Mouse (Mus musculus) bone marrow, adult 2 months (tissue): ENCODE results near the gene Pax2. TPM values are rescaled to one million over a fixed set of nuclear protein-coding genes. Genes with fewer than 3 reads are reported as not detected.
A peak's percentile ranks its signal among the peaks of the same experiment; 100 is the strongest.

ENCODE experiments used
- H3K27ac ChIP-seq: fragments of 200-500 bp; 2 replicates; pipeline ENCODE4 v1.5.1; 2012; ENCODE audit warnings: low read depth, mild to moderate bottlenecking, control low read depth, inconsistent platforms, low read length; ENCODE audit not compliant: control insufficient read depth, poor library complexity, insufficient read depth
- H3K4me1 ChIP-seq: fragments of 200-500 bp; 2 replicates; pipeline ENCODE4 v1.6.1; 2011; ENCODE audit warnings: low read length; ENCODE audit not compliant: control insufficient read depth, insufficient read depth
- H3K4me3 ChIP-seq: fragments of 200-500 bp; replicated peaks from 2 replicates; pipeline ENCODE3; 2011; ENCODE audit warnings: mild to moderate bottlenecking, low read depth, low read length, control low read depth; ENCODE audit not compliant: control insufficient read depth
- CTCF ChIP-seq: fragments of 200-500 bp; IDR thresholded peaks from 2 replicates; pipeline ENCODE4 v1.5.1; 2011; ENCODE audit warnings: low read length, control low read depth; ENCODE audit not compliant: control insufficient read depth, insufficient read depth
- POLR2A ChIP-seq: fragments of 200-500 bp; IDR thresholded peaks from 2 replicates; pipeline ENCODE4 v1.6.1; 2011; ENCODE audit warnings: low read depth, mild to moderate bottlenecking, control low read depth, low read length, borderline replicate concordance; ENCODE audit not compliant: control insufficient read depth
- WGBS: fragments of 180-500 bp; shearing (Covaris S2); methylation state at CpG from one replicate; pipeline ENCODE4 v1.1.7; 2018; 5-methylcytosine and 5-hydroxymethylcytosine counted together
- polyA plus RNA-seq: library from polyadenylated mRNA; stranded (reverse); fragments of >200 nt; gene quantifications from 2 replicates; pipeline ENCODE4 v1.2.4, GENCODE M21; 2011; ENCODE audit warnings: low replicate concordance; ENCODE audit not compliant: missing spikeins, insufficient read depth, insufficient read length

The Pax2 gene
- polyA plus RNA-seq, 1 experiment: not detected

DNA sequence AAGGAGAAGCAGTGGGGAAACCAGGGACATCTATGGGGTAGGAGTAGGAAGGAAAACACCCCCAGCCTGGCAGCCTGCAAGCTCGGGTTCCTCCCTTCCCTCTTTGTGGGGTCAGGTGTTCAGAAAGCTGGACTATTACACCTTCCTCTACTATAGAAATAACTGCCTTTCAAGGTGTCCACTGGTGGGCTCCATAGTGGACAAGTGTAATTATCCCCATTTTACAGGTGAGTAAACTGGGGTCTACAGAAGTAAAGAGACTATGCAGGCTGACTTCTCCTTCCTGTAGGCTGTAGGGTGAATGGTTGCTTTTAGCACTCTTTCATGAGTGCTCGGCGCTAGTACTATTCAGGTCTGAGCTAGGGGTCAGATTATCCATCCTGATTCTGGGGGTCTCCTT, 4.3 kb upstream of the Pax2 start:
- no peaks in the 10 kb centered on the region for H3K4me1 ChIP-seq
- no peak overlapping the region for H3K27ac ChIP-seq
- WGBS: 8% methylated on average over 3 of the region's 3 CpGs
- no peak overlapping the region for H3K4me3 ChIP-seq
- TF ChIP-seq POLR2A (no peak), CTCF (no peak)

DNA sequence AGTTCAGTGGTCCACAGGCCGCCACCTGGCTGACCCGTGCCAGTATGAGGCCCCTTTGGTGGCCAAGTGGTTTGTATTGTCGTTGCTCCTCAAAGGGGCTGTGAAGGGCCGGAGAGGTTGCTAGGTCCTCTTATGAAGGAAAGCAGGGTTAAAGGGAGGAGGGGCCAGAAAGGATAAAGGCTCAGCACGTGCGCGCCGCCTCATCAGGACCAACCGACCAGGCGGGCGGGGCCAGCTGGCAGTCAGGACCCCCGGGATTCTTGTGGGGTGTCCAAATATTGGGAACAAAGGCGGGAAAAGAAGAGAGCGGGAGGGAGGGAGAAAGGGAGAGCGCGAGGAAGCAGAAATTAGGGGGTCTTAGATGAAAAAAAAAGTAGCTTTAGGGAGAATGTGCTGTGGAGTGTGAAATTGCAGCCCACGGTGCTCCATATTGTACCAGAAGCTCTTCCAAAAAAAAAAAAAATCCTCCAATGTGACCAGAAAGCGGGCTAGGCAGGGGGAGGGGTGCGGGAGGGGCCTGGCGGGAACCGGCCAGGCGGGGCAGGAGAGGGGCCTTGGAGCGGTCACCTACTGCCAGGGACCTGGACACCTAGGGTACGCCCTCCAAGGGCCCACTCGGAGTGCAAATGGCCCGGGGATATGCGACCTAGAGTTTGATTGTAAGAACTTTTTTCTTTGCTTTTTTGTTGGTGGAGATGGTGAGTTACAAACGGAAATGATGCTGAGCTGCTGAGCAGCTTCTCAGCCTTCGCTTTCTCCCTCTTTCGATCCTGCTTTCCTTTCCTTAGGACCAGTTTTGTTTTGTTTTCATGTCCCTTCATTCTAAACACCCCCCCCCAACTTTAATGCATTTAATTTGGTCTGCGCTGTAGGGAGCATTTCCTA, 3.5 kb upstream of the Pax2 start:
- Histone ChIP-seq H3K4me3 (no peak overlapping the region), H3K27ac (no peak overlapping the region; the same call in 1 of the 2 replicates), H3K4me1 (no peaks in the 10 kb centered on the region)
- no peak for TF ChIP-seq POLR2A
- TF ChIP-seq CTCF: no peak
- WGBS: 10% methylated on average over 31 of the region's 31 CpGs

DNA sequence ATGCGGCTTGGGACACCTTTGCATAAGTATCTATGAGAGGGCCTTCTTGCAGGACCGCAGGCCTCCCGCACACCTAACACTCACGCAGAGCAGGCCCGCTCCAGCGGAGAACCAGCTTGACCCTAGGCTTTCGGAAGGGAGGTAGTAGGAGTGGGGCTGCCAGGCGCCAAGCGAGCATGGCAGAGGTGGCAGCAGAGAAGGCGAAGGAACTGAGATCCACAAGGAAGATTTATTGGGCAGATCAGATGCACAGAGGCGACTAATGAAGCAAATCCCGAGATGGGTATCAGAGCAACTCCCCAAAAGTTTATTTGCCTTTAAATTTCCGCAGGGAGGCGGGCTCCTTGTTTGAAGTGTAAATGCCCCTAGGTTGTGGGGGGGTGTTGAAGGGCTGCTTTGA, 2.5 kb upstream of the Pax2 start:
- Histone ChIP-seq H3K4me3 (no peak overlapping the region), H3K27ac (no peak overlapping the region), H3K4me1 (no peaks in the 10 kb centered on the region)
- no peak for TF ChIP-seq CTCF
- 12% methylated on average over 14 of the region's 14 CpGs for WGBS

DNA sequence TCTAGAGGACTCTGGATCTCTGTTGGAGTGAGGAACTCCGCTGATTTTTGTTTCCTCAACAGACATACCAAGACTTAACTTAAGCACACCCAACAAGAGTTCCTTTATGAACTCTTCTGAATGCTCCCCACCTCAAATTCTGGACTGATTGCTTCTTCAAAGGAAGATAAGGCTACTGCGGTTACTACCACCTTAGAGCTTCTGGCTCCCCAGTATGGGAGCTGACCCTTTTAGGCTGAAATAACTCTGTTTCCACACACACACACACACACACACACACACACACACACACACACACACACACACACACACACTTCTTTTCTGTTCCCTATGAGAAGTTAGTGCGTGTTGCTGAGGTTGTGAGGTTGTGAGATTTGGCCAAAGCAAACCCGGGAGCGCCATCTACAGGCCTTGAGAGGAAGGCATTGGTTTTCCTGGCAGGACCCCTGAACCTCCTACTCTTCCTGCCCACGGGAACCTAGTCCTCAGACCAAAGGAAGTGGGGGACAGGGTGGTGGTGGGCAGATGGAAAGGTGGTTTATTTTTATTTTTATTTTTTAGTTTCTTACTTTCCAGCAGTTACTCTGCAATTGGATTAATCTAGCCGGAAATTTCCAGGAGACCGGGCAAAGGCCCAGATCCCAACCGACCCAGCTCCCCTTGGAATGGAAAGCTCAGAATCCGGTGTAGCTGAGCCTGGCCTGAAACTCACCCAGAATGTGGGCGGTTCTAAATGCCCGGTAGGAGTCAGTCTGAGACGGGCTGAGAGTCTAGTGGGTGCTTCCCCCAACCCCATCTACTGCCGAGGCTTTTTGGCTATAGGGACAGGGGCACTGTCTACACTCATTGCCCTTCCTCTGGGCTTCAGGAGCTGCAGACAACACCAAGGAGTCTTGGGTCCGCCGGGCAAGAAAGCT, 1.1 kb upstream of the Pax2 start:
- no peak overlapping the region for H3K27ac ChIP-seq
- WGBS: 5% methylated on average over 16 of the region's 16 CpGs
- no peak for TF ChIP-seq POLR2A
- TF ChIP-seq CTCF: peak; percentile 53
- H3K4me1 ChIP-seq: no peaks in the 10 kb centered on the region
- H3K4me3 ChIP-seq: no peak overlapping the region

DNA sequence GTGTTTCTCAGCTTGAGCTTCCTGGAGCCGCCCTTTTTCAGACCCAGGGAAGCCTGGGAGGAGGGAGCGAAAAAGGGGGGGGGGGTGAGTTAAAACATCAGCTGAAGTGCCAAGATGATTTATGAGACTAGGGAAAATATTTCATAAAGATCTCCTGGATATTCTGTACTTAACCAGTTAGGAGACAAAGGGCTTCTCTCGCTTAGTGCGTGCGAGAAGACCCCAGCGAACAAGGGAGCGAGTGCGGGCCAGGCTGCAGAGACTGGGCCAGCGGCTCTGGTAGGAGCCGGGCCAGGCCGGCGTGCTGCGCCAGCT, 510 bp upstream of the Pax2 start:
- H3K27ac ChIP-seq: no peak overlapping the region
- H3K4me1 ChIP-seq: no peaks in the 10 kb centered on the region
- TF ChIP-seq POLR2A (no peak), CTCF (no peak)
- WGBS: 6% methylated on average over 13 of the region's 13 CpGs
- no peak overlapping the region for H3K4me3 ChIP-seq

DNA sequence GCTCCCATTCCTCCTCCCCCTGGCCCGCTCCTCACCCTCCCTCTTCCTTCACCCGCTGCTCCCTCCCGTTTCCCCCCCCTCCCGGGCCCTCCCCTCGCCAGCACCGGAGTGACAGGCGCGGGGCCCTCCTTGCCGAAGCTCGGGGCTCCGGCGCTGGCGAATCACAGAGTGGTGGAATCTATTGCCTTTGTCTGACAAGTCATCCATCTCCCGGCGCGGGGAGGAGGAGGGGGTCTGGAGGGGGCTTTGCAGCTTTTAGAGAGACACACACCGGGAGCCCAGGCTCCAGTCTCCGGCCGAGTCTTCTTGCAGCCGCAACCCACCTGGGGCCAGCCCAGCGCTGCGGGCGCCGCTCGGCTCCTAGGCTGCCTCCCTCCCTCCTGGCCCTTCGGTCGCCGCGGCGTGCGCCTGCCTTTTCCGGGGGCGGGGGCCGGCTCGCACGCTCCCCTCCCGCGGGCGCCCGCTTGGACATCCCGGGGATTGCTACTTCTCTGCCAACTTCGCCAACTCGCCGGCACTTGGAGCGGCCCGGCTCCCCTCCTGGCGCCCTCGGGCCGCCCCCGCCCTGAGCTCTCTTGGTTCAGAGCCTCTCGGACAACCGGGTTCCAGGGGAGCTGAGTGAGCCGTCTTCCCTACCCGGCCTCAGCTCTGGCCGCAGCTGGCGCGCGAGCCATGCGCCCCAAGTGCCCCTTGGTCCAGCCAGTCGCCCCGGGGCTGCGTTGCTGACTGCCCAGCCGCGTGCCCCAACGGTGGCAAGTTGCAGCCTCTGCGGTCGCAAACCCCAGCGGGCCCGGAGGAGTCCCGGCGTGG, 781 bp downstream of the Pax2 start:
- under 1% methylated on average over 70 of the region's 71 CpGs for WGBS
- Histone ChIP-seq H3K4me1 (no peaks in the 10 kb centered on the region), H3K27ac (no peak overlapping the region), H3K4me3 (no peak overlapping the region)
- TF ChIP-seq POLR2A (no peak), CTCF (no peak)

DNA sequence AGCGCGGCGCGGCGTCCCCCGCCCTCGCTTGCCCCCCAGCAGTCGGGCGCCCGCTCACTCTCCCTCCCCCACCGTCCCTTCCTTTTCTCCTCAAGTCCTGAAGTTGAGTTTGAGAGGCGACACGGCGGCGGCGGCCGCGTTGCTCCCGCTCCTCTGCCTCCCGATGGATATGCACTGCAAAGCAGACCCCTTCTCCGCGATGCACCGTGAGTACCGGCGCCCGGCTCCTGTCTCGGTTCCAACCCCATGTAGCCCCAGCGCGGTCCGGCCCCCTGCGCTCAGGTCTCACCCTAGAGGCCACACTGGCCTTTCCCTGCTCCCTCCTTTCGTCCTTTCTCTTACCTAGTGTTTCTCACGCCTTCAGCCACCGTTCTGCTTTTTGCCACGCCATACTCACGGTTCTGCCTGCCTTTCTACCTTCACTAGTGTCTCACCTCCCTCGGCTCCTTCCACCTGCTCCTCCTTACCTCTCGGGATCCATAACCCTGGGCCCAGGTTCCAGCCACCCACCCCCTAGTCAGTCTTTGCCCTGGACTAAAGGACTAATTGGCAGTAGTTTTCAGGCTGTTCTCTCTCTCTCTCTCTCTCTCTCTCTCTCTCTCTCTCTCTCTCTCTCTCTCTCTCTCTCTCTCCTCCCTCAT, 1.5 kb downstream of the Pax2 start:
- TF ChIP-seq CTCF (no peak), POLR2A (no peak)
- H3K4me3 ChIP-seq: no peak overlapping the region
- H3K27ac ChIP-seq: no peak overlapping the region
- WGBS: 2% methylated on average over 38 of the region's 38 CpGs
- no peaks in the 10 kb centered on the region for H3K4me1 ChIP-seq

DNA sequence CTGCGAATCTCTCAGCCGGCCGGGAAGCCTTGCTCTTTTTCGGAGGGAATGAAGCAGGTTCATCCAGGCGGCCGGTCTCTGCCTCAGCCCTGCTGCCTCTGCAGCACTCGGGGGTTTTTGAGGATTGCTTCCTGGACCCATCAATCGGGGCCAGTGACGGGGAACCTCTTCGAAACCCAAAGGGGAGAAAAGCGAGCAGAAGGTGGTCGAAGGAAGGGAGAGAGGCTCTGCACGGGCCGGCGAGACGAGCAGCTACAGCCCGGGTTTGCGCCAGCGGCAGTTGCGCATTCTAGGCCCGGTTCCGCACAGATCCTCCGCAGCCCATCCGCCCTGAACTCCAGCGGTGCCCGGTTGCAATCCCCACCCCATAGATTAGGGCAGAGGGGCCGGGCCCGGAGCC, 3.0 kb downstream of the Pax2 start:
- TF ChIP-seq POLR2A (no peak), CTCF (no peak)
- Histone ChIP-seq H3K4me3 (no peak overlapping the region), H3K4me1 (no peaks in the 10 kb centered on the region), H3K27ac (no peak overlapping the region)
- 2% methylated on average over 28 of the region's 28 CpGs for WGBS
